In genomic region chr4:129916159-129916558, GRCm38 (mm10) we compare ENCODE assay signal across 11 mouse cellular contexts. TPM values are rescaled to one million over a fixed set of nuclear protein-coding genes. Genes with fewer than 3 reads are reported as not detected.
DNase-seq lines count a peak whose midpoint lies in the region; ATAC-seq and TF ChIP-seq lines count a peak whose summit lies in the region.
"Had no signal": no experiment of that assay in that cellular context is flagged by ENCODE, and none has a peak within 500 bp of the region (broad histone marks: within the 10 kb centered on the region; RNA-seq: fewer than 3 reads in every experiment).

No protein-coding gene starts in this region.

- H3K9ac ChIP-seq in midbrain, postnatal 0 days (replicated peaks; ENCODE audit: low read length, poor library complexity, severe bottlenecking): no peak overlapping the region
- H3K9ac ChIP-seq in midbrain, embryonic 14.5 days (replicated peaks; ENCODE audit: low read length): no peak overlapping the region
- H3K9ac ChIP-seq in heart, embryonic 16.5 days (ENCODE audit: low read length): no peak overlapping the region

- 27% methylated on average over 2 of the region's 2 CpGs for WGBS in midbrain, postnatal 0 days
- 22% methylated on average over 2 of the region's 2 CpGs for WGBS in midbrain, embryonic 14.5 days
- WGBS in heart, embryonic 16.5 days: 30% methylated on average over 2 of the region's 2 CpGs

- no peak for TF ChIP-seq CTCF in midbrain, postnatal 0 days (IDR thresholded peaks at IDR 0.05)

- no peak overlapping the region for H3K4me2 ChIP-seq in midbrain, postnatal 0 days (ENCODE audit: low read depth, low read length, poor library complexity, severe bottlenecking)
- H3K4me2 ChIP-seq in midbrain, embryonic 14.5 days (ENCODE audit: low read length): no peak overlapping the region
- no peak overlapping the region for H3K4me2 ChIP-seq in heart, embryonic 16.5 days (ENCODE audit: low read depth, low read length)

- H3K36me3 ChIP-seq in midbrain, postnatal 0 days (ENCODE audit: insufficient read depth, low read length): no peaks in the 10 kb centered on the region
- H3K36me3 ChIP-seq in midbrain, embryonic 14.5 days (ENCODE audit: control insufficient read depth, insufficient read depth, low read length): no peaks in the 10 kb centered on the region
- H3K36me3 ChIP-seq in heart, embryonic 16.5 days (ENCODE audit: control insufficient read depth, insufficient read depth): no peaks in the 10 kb centered on the region

- no peaks in the 10 kb centered on the region for H3K27me3 ChIP-seq in midbrain, postnatal 0 days (ENCODE audit: insufficient read depth, low read length)
- no peaks in the 10 kb centered on the region for H3K27me3 ChIP-seq in midbrain, embryonic 14.5 days (ENCODE audit: control insufficient read depth, insufficient read depth, low read length)
- no peaks in the 10 kb centered on the region for H3K27me3 ChIP-seq in heart, embryonic 16.5 days (ENCODE audit: control insufficient read depth, insufficient read depth, low read length)

- peak; percentile 44 for DNase-seq in midbrain, postnatal 0 days (ENCODE audit: low spot score)
- no peak for DNase-seq in midbrain, embryonic 14.5 days
- DNase-seq in adrenal gland, postnatal 36 days: peak; percentile 75 to 79
- peak; percentile 49 for DNase-seq in lung, postnatal 10 days
- DNase-seq in right cerebral cortex, postnatal 14 days: no peak
- no peak for DNase-seq in urinary bladder, postnatal 36 days (ENCODE audit: low spot score in 2 of 2)
- DNase-seq: gastrocnemius, postnatal 36 days; kidney, adult 9 months; thymus, postnatal 4 days had no signal

- no peaks in the 10 kb centered on the region for H3K9me3 ChIP-seq in midbrain, postnatal 0 days (ENCODE audit: low read length)
- no peaks in the 10 kb centered on the region for H3K9me3 ChIP-seq in midbrain, embryonic 14.5 days (ENCODE audit: control insufficient read depth, low read length)
- no peaks in the 10 kb centered on the region for H3K9me3 ChIP-seq in heart, embryonic 16.5 days (replicated peaks; ENCODE audit: control insufficient read depth, low read length)

- H3K27ac ChIP-seq in midbrain, postnatal 0 days (ENCODE audit: low read depth, low read length): no peak overlapping the region
- H3K27ac ChIP-seq in midbrain, embryonic 14.5 days (replicated peaks; ENCODE audit: low read depth, low read length): no peak overlapping the region
- H3K27ac ChIP-seq in heart, embryonic 16.5 days (ENCODE audit: low read length): peak overlapping the region; percentile 52; the same call in 1 of the 2 replicates

- no peak overlapping the region for H3K4me3 ChIP-seq in midbrain, postnatal 0 days (ENCODE audit: low read depth, low read length)
- no peak overlapping the region for H3K4me3 ChIP-seq in midbrain, embryonic 14.5 days (replicated peaks; ENCODE audit: low read depth, low read length)
- no peak overlapping the region for H3K4me3 ChIP-seq in heart, embryonic 16.5 days (ENCODE audit: low read length)

- ATAC-seq in midbrain, postnatal 0 days (ENCODE audit: low FRiP score): no peak
- no peak for ATAC-seq in midbrain, embryonic 14.5 days (ENCODE audit: low FRiP score, low TSS enrichment)
- ATAC-seq in heart, embryonic 16.5 days (replicated peaks; ENCODE audit: extremely low read depth, insufficient read depth, low FRiP score): no peak

- peaks cover 4% of the 10 kb centered on the region; the same call in 1 of the 2 replicates for H3K4me1 ChIP-seq in midbrain, postnatal 0 days (ENCODE audit: insufficient read depth, low read length)
- H3K4me1 ChIP-seq in midbrain, embryonic 14.5 days (ENCODE audit: control insufficient read depth, insufficient read depth, low read length): peaks cover 7% of the 10 kb centered on the region
- H3K4me1 ChIP-seq in heart, embryonic 16.5 days (ENCODE audit: control insufficient read depth, insufficient read depth, low read length): peaks cover 27% of the 10 kb centered on the region

RNA-seq across cellular contexts. Expression of gene Spocd1, which starts 12.9 kb away (rescaled TPM):
- not detected in 2 replicates for total RNA-seq in midbrain, postnatal 0 days (2014; rRNA removed)
- polyA plus RNA-seq in midbrain, postnatal 0 days (2015; fragmentation: Nextera tagmentation; extraction: Ambion mirVana): 0.09 and 0.27 TPM in 2 replicates
- polyA plus RNA-seq in midbrain, embryonic 14.5 days (2014; fragmentation: Nextera tagmentation; extraction: Ambion mirVana): 0.16 TPM in 1 of 2 replicates, not detected in the other
- total RNA-seq in adrenal gland, postnatal 36 days (2021): 1 to 10 TPM in 1 of 2 experiments, under 1 TPM in 1; 0.86 to 1.3 TPM
- polyA plus RNA-seq in heart, embryonic 16.5 days (2015; fragmentation: Nextera tagmentation; extraction: Ambion mirVana): 0.22 and 0.35 TPM in 2 replicates
- total RNA-seq: gastrocnemius, postnatal 36 days had no signal
- polyA plus RNA-seq: neural tube, embryonic 11.5 days had no signal

Comparison
In these comparisons a context has a peak if more than half of its experiments do, and no peak if none do; other contexts are left out.
1. DNase-seq: peak in midbrain, postnatal 0 days (single experiment), adrenal gland, postnatal 36 days (2 of 2) and lung, postnatal 10 days (single experiment); none in midbrain, embryonic 14.5 days (single experiment), right cerebral cortex, postnatal 14 days (single experiment) and urinary bladder, postnatal 36 days (0 of 2).